Mouse (Mus musculus) limb, embryonic 12.5 days (tissue): ENCODE measurements around the gene Cfap77. TPM values are rescaled to one million over a fixed set of nuclear protein-coding genes. Genes with fewer than 3 reads are reported as not detected.

ENCODE experiments used
- ATAC-seq: fragments of 200-750 bp; cut with Nextera tagmentation; 2 replicates; pipeline ENCODE4 v1.8.0; 2017; ENCODE audit warnings: low read depth, moderate TSS enrichment; ENCODE audit not compliant: insufficient number of reproducible peaks, insufficient read depth, low FRiP score, low TSS enrichment
- H3K27ac ChIP-seq: fragments of 300-500 bp; sonication (generic); 2 replicates; pipeline ENCODE4 v1.5.1; 2016; ENCODE audit warnings: mild to moderate bottlenecking, moderate library complexity
- H3K27me3 ChIP-seq: fragments of 300-500 bp; sonication (generic); 2 replicates; pipeline ENCODE4 v1.6.1; 2016; ENCODE audit warnings: mild to moderate bottlenecking, moderate library complexity
- H3K36me3 ChIP-seq: fragments of 300-500 bp; sonication (generic); 2 replicates; pipeline ENCODE4 v1.6.1; 2016; ENCODE audit warnings: mild to moderate bottlenecking, moderate library complexity
- H3K4me1 ChIP-seq: fragments of 300-500 bp; sonication (generic); replicated peaks from 2 replicates; pipeline ENCODE4 v1.6.1; 2016
- H3K4me2 ChIP-seq: fragments of 300-500 bp; sonication (generic); 2 replicates; pipeline ENCODE4 v1.6.1; 2016; ENCODE audit warnings: mild to moderate bottlenecking, moderate library complexity
- H3K4me3 ChIP-seq: fragments of 300-500 bp; sonication (generic); replicated peaks from 2 replicates; pipeline ENCODE4 v1.5.1; 2016; ENCODE audit warnings: mild to moderate bottlenecking
- H3K9ac ChIP-seq: fragments of 300-500 bp; sonication (generic); replicated peaks from 2 replicates; pipeline ENCODE4 v1.6.1; 2016; ENCODE audit warnings: mild to moderate bottlenecking, moderate library complexity
- H3K9me3 ChIP-seq: fragments of 300-500 bp; sonication (generic); 2 replicates; pipeline ENCODE4 v1.6.1; 2016; ENCODE audit warnings: mild to moderate bottlenecking, moderate library complexity
- WGBS: fragments of 180-500 bp; shearing (Covaris S2); methylation state at CpG from one replicate; pipeline ENCODE4 v1.1.7; 2016; 5-methylcytosine and 5-hydroxymethylcytosine counted together
- polyA plus RNA-seq: library from polyadenylated mRNA; unstranded; fragments of >200 nt; fragmentation: Nextera tagmentation; extraction: Ambion mirVana; gene quantifications from 2 replicates; pipeline ENCODE4 v1.2.1, GENCODE M21; 2016

Cfap77 gene
- polyA plus RNA-seq, 1 experiment from 2014 or later: 0.46 TPM

GRCm38 (mm10) chr2:28919001-28919400, 135.9 kb downstream of the Cfap77 start:
- Histone ChIP-seq H3K4me1 (peaks cover 4% of the 10 kb centered on the region; the same call in 1 of the 2 replicates), H3K4me2 (no peak overlapping the region), H3K4me3 (no peak overlapping the region), H3K27me3 (peaks cover 98% of the 10 kb centered on the region), H3K9ac (no peak overlapping the region), H3K36me3 (no peaks in the 10 kb centered on the region), H3K27ac (no peak overlapping the region), H3K9me3 (no peaks in the 10 kb centered on the region; the same call in 1 of the 2 replicates)
- WGBS: 0% methylated on average over 4 of the region's 4 CpGs
- no peak for ATAC-seq

DNA sequence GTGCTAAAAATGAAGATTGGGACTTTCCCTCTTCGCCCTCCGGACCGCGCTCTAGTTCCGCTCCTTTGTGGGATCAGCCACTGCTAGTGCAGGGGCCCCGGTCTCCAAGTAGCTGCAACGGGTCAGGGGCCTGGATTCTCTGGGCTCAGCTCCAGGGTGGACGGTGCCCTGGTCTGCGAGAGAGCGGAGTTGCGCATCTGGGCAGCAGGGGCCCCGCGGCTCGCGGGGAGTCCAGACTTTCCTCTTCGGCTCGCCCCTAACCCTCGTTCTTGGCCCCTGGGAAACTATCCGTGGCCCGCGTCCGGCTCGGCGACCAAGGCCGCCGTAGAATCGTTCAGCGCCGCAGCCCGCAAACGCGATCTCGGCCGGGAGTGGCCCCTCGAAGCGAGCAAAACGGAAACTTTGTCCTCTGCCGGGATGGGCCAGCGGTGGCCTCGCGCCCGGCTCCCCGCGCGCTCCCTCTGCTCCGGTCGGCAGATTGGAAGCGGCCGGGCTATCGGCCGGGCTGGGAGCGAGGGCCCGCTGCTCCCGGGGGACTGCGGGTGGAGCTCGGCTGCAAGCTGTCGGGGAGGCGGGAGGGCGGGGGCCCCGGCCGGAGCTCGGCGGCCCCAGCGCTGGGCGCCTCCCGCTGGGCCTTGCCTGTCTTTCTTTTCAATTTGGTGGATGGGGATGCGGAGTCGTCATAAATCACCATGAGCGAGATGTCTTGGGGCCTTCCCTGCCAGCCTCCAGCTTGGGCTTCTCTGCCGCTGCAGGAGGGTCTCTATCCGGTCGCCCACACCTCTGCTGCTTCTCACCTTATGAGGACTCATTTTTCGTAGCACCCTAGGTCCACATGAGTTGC, 137.1 kb downstream of the Cfap77 start:
- Histone ChIP-seq H3K27ac (no peak overlapping the region), H3K9me3 (no peaks in the 10 kb centered on the region; the same call in 1 of the 2 replicates), H3K9ac (no peak overlapping the region), H3K36me3 (no peaks in the 10 kb centered on the region), H3K4me2 (peak overlapping the region; percentile 31), H3K4me1 (peaks cover 4% of the 10 kb centered on the region; the same call in 1 of the 2 replicates), H3K27me3 (peaks cover 98% of the 10 kb centered on the region), H3K4me3 (no peak overlapping the region)
- WGBS: under 1% methylated on average over 72 of the region's 73 CpGs
- ATAC-seq: no peak

GRCm38 (mm10) chr2:28917156-28917517, 137.7 kb downstream of the Cfap77 start:
- peaks cover 4% of the 10 kb centered on the region; the same call in 1 of the 2 replicates for H3K4me1 ChIP-seq
- H3K4me3 ChIP-seq: no peak overlapping the region
- H3K4me2 ChIP-seq: no peak overlapping the region
- no peak overlapping the region for H3K27ac ChIP-seq
- H3K36me3 ChIP-seq: no peaks in the 10 kb centered on the region
- no peaks in the 10 kb centered on the region; the same call in 1 of the 2 replicates for H3K9me3 ChIP-seq
- no peak overlapping the region for H3K9ac ChIP-seq
- no peak for ATAC-seq
- 2% methylated on average over 11 of the region's 11 CpGs for WGBS
- H3K27me3 ChIP-seq: peaks cover 98% of the 10 kb centered on the region

GRCm38 (mm10) chr2:28916513-28916865, 138.4 kb downstream of the Cfap77 start, which contains the start of gene Barhl1:
Barhl1 (minus strand) TSS chr2:28916668.
- peaks cover 98% of the 10 kb centered on the region for H3K27me3 ChIP-seq
- no peak within 1 kb of the TSS for H3K27ac ChIP-seq
- ATAC-seq: no peak
- no peaks in the 10 kb centered on the region for H3K36me3 ChIP-seq
- no peak within 1 kb of the TSS for H3K4me3 ChIP-seq
- peak within 1 kb of the TSS; percentile 31 for H3K4me2 ChIP-seq
- 2% methylated on average over 18 of the region's 18 CpGs for WGBS
- H3K9ac ChIP-seq: no peak within 1 kb of the TSS
- H3K4me1 ChIP-seq: peaks cover 6% of the 10 kb centered on the region; the same call in 1 of the 2 replicates
- H3K9me3 ChIP-seq: no peaks in the 10 kb centered on the region

- ATAC-seq: 0 out of 2 replicates have a peak, but pooled peaks have one; percentile 66
- peaks cover 9% of the 10 kb centered on the region; the same call in 1 of the 2 replicates for H3K4me1 ChIP-seq
- H3K4me3 ChIP-seq: no peak overlapping the region
- no peak overlapping the region for H3K27ac ChIP-seq
- peaks cover 98% of the 10 kb centered on the region for H3K27me3 ChIP-seq
- no peaks in the 10 kb centered on the region for H3K36me3 ChIP-seq
- H3K9me3 ChIP-seq: no peaks in the 10 kb centered on the region
- H3K4me2 ChIP-seq: peak overlapping the region; percentile 31
- no peak overlapping the region for H3K9ac ChIP-seq
- WGBS: 1% methylated on average over 50 of the region's 50 CpGs
These were observed 138.9 kb downstream of the Cfap77 start for GRCm38 (mm10) chr2:28915768-28916512.

- Histone ChIP-seq H3K36me3 (no peaks in the 10 kb centered on the region), H3K4me1 (peaks cover 9% of the 10 kb centered on the region; the same call in 1 of the 2 replicates), H3K4me3 (no peak overlapping the region), H3K27me3 (peaks cover 98% of the 10 kb centered on the region), H3K9me3 (no peaks in the 10 kb centered on the region), H3K27ac (no peak overlapping the region), H3K4me2 (no peak overlapping the region), H3K9ac (no peak overlapping the region)
- 3% methylated on average over 22 of the region's 22 CpGs for WGBS
- no peak for ATAC-seq
These were observed 139.6 kb downstream of the Cfap77 start for GRCm38 (mm10) chr2:28915104-28915738.

DNA sequence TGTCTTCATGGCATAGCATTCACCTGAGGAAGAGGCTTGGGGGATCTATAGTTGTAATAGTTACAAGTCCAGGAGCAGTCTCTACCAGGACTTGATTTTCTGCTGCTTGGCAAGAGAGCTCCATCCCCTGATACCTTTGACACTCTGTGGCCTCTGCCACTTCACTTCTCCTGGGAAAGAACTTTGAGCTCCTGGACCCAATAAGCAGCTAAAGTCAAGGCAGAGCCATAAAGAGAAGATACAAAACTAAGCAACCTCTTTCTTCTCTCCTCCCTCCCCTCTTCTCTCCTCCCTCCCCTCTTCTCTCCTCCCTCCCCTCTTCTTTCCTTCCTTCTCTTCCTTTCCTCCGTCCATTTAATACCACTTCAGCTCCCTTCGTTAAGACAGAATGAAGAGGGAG, 140.7 kb downstream of the Cfap77 start:
- Histone ChIP-seq H3K4me2 (no peak overlapping the region), H3K27me3 (peaks cover 100% of the 10 kb centered on the region), H3K27ac (no peak overlapping the region), H3K4me1 (peaks cover 13% of the 10 kb centered on the region), H3K9me3 (no peaks in the 10 kb centered on the region), H3K4me3 (no peak overlapping the region), H3K36me3 (no peaks in the 10 kb centered on the region), H3K9ac (no peak overlapping the region)
- WGBS: 7% methylated on average over 2 of the region's 2 CpGs
- no peak for ATAC-seq

GRCm38 (mm10) chr2:28912961-28913360, 141.9 kb downstream of the Cfap77 start:
- no peak for ATAC-seq
- no peak overlapping the region for H3K4me3 ChIP-seq
- peaks cover 23% of the 10 kb centered on the region for H3K4me1 ChIP-seq
- 3% methylated on average over 4 of the region's 4 CpGs for WGBS
- no peaks in the 10 kb centered on the region for H3K9me3 ChIP-seq
- H3K9ac ChIP-seq: no peak overlapping the region
- no peaks in the 10 kb centered on the region for H3K36me3 ChIP-seq
- no peak overlapping the region for H3K4me2 ChIP-seq
- H3K27ac ChIP-seq: no peak overlapping the region
- H3K27me3 ChIP-seq: peaks cover 100% of the 10 kb centered on the region

DNA sequence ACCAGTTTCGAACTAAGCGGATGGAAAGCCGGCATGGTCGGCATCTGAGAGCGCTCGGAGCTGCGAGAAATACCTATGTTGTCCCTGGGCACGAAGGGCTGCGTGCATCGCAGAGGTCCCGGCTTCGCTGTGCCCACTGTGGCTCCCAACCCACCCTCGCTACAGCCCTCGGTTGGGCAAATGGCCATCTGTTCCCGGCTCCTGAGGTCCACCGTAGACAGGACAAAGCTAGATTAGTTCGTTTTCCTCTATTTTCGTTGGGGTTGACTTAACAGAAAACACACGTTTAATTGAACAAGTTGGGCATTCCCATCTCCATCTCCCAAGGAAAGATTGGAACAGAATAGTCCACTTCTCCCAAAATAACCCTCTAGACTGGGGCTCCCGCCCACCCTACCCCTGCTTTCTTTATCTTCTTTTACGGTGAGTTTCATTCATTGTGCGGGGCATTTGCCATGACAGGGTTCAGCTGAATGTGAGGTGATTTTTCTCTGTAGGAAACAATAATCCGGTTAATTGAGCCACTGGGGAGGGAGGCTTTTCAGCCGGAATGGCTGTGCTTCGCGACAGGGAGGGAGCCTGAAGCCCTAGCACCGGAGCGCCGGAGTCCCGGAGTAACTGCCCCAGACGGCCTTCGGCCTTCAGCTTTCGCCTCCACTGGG, 142.7 kb downstream of the Cfap77 start:
- no peak for ATAC-seq
- H3K4me1 ChIP-seq: peaks cover 22% of the 10 kb centered on the region
- 1% methylated on average over 33 of the region's 33 CpGs for WGBS
- H3K9me3 ChIP-seq: no peaks in the 10 kb centered on the region
- H3K36me3 ChIP-seq: no peaks in the 10 kb centered on the region
- no peak overlapping the region for H3K9ac ChIP-seq
- no peak overlapping the region for H3K27ac ChIP-seq
- H3K4me2 ChIP-seq: no peak overlapping the region
- peaks cover 100% of the 10 kb centered on the region for H3K27me3 ChIP-seq
- no peak overlapping the region for H3K4me3 ChIP-seq

DNA sequence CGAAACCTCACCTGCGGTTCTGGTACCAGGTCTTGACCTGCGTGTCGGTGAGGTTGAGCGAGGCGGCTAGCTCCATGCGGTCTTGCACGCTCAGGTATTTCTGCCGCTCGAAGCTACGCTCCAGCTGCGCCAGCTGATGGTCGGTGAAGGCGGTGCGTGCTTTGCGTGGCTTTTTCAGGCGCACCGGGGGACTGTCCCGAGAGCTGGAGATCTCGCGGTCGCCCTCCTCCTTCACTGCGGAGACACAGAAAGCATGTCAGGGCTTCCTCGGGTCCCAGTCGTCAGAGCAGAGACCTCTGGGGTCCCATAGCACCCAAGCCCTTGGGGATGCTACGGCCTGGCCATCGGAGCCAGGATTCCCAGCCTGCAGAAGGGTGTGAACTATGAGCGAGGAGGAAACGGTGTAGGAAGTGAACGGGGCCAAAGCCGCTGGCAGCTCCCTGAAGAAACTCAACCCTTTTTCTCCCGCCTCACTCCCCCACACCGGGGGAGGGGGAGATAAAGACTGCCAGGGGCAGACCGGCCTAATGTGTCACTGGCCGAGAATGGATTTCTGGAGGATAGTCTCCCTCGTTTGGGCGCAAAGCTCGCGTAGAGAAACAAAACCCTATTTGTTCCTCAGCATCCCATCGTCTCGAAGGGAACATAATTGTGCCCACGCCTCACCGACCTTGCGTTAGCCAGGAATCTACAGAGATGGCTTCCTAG, 143.4 kb downstream of the Cfap77 start:
- peaks cover 100% of the 10 kb centered on the region for H3K27me3 ChIP-seq
- no peak overlapping the region; the same call in 1 of the 2 replicates for H3K4me2 ChIP-seq
- no peak overlapping the region for H3K27ac ChIP-seq
- WGBS: 1% methylated on average over 44 of the region's 44 CpGs
- H3K4me1 ChIP-seq: peaks cover 22% of the 10 kb centered on the region
- no peaks in the 10 kb centered on the region for H3K9me3 ChIP-seq
- peaks cover 3% of the 10 kb centered on the region; the same call in 1 of the 2 replicates for H3K36me3 ChIP-seq
- ATAC-seq: no peak
- H3K4me3 ChIP-seq: no peak overlapping the region
- H3K9ac ChIP-seq: no peak overlapping the region
